Mouse (Mus musculus) liver, embryonic 14.5 days (tissue): ENCODE data around the gene Tbc1d10c.

ENCODE experiments used
- CTCF ChIP-seq: IDR thresholded peaks from 2 replicates; pipeline ENCODE4 v1.5.1; 2016; ENCODE audit warnings: antibody characterized with exemption, low read depth, control low read depth
- EP300 ChIP-seq: IDR thresholded peaks from 2 replicates; pipeline ENCODE4 v1.6.1; 2016; ENCODE audit warnings: antibody characterized with exemption, low read depth

GRCm38 (mm10) chr19:4169378-4169784, 21.7 kb downstream of the Tbc1d10c start:
- TF ChIP-seq CTCF, result peak; percentile 97
- no peak for TF ChIP-seq EP300
